Mouse (Mus musculus) embryo, embryonic 11.5 days (tissue): ENCODE measurements around the gene Sfxn5.

Experiments
- DNase-seq: peaks from one replicate; pipeline ENCODE4 v3.0.0-alpha.2; 2012; ENCODE audit warnings: low read depth, low spot score

The Sfxn5 gene

DNA sequence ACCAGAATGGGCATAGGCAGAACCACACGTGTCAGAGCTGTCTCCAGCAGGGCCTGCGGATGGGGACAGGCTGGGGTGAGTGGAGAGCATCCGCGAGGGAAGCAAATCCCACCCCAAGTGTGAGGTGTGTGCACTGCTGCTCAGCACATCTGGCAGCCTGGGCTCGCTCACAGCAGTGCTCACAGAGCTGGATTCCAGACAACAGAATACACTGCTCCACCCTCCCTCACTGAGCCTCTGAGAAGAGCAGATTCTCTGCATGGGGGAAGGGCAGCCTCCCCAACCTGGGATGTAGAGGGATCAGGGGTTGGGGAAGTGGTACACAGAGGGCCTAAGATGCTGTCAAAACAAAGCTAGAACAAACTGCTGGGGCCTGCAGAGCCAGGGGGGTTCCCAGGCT, 98.4 kb downstream of the Sfxn5 start:
- DNase-seq, result no peak

DNA sequence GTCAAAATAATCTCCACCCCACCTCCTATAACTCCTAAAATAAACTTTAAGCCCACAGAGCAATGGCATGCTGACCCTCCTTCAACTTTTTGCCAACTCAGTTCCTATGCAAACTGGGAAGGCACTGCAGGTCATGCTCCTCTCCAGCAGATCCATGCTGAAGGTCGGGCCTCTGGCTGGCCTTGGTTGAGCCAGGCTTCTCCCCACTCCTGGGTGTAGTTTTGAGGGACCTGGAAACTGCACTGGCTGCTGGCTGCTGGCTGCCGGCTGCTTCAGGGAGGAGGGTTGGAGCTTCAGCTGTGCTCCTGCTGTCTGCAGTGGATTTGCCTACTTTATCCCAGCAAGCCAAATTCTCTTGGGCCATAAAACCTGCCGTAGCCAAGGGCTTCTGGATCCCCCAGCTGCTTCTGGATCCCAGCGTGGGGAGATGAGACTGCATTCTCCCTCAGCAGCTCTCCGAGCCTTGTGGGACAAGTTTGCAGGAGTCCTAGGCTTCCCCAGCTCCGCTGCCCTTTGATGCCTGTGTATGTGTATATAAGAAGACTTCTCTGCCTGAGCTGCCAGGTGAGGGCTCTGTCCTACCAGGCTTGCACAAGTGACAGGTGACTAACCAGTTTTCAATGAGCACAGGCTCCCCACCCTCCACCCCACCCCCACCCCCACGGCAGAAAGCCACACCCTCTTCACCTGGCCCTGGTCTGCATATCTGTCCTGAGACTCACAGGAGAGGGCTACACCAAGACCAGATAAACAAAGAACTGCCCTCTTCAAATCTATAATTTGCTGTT, 100.2 kb downstream of the Sfxn5 start:
- DNase-seq, result no peak

DNA sequence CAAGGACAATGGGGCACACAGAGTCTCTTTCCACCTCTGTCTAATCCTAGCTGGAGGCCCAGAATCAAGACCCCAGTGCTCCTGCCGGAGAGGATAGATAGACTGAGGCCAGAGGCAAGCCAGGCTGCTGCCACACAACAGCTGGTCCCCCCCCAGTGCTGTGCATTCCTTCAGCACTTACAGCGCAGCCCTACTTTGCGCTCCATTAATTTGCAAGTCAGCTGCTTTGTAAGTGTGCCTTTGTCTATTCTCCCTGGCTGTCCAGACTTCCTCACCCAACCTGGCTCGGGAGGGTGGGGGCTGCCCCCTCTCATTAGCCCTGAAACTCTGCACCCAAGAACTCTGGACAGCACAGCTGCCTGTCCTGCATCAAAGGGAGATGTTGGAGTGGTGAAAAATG, 101.2 kb downstream of the Sfxn5 start:
- no peak for DNase-seq

DNA sequence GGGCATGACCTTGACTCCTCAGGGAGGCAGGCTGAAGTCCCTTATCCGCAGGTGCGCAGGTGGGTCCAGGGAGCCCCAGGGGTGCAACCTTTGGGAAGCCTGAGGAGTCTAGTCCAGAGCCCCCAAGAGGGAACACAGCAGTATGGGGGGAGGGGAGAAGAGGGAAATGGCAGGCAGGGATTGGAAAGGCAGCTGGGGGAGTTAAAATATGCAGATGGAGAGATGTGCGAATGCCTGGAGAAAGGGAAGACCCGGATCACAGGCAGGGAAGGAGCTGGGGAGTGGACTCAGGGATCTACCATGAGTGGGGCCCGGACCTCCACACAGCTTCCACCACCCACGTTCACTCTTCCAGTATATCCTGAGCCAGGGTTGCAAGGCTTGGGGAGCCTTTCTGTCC, 101.8 kb downstream of the Sfxn5 start:
- no peak for DNase-seq

DNA sequence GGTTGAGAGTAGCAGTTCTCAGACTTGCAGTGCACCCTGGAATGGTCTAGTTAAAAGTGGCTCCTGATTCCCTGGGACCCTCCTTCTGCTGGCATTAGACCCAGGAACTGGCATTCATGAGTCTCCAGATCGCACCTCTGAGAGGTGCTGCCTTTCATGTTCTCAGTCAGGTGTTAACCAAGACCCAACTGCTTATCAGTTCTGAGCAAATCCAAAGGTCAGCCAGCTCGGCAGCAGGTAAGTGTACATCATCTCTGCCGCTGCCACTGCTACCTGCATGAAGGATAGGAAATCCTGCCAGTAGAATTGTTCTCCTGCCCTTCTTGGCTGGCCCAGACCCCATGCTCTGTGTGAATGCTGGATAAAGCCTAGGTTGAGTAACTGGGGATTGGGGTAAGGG, 102.5 kb downstream of the Sfxn5 start:
- DNase-seq, result no peak

DNA sequence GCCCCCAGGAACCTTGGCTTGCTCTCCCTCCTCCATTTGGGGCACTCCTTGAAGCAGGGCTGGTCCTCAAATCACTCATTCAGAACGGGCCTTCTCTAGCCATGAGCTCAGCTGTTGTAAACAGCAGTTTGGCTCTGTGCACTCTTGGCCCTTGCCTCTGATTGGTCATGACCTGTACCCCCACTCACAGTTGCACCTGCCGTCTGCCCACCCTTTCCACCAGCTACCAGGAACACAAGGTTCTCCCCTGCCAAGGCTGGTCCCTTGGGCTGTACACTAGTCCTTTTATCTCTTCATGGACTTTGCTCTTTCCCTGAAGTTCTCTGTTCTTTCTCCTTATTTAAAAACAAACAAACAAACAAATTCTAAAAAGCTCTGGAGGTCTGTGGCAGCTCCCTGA, 105.7 kb downstream of the Sfxn5 start:
- no peak for DNase-seq

DNA sequence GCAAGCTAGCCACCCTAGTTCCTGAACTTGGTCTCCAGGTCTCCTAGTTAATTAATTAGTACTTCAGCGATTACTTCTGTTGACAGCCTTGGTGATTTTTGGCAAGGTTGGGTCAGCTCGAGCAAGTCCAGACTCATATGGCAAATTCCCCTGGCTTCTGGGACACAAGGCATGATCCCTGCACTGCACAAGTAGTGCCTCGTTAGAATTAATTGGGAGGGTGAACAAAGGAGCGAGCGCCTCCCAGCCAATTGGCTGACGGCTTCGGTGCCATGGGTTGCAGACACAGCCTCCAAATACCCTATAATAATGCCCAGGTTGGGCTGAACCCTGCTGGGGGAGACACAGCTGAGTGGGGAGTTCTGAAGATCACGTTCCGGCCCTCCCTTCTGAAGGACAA, 106.7 kb downstream of the Sfxn5 start:
- no peak for DNase-seq

DNA sequence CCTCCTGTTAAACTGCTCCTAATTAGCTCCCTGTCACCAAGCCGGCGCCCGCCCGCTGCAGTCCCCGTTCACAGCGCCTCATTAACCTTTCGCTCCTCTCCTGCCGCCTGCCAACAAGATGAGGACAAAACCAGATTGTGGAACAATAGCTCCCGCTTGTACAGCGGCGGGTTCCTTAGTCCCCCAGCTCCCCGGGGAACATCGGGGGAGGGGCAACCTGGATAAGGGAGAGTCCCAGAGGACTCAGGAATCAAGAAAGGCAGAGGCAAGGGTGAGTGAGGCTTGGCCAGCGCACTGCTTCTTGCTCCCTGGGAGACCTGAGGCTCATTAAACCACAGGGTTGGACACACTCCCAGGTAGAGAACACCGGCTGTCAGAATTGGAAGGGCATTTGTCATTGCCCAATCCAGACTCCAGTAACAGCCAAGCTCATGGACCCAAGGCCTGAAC, 108.8 kb downstream of the Sfxn5 start:
- DNase-seq, result no peak

DNA sequence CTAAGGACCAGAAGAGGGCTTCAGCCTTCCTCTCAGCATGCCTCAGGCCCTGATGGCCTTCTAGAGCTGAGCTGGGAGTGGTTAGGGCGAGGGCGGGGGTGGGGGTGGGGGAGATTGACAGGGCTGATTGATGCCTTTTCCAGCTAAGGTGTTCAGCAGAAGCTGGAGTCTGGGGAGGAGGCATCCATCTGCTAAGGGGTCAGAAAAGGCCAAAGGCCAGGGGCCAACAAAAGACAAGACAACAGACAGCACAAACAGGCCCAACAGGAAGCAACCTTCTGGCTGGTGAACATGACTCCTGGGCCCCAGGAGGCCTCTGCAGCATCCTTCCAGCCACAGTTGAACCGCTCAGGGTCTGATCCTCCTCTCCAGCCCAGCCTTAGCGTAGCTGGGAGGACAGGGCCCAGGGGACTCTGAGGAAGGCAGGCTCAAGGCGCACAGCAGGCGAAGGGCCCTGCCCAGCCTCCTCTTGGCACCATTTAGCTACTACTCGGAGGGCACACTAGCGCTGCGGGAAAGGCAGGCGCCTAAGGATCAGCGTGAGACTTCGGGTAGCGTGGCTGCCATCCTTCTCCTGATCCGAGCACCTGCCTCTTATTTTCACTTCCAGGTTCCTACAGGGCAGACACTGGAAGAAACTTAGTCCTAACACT, 109.6 kb downstream of the Sfxn5 start:
- DNase-seq, result no peak

DNA sequence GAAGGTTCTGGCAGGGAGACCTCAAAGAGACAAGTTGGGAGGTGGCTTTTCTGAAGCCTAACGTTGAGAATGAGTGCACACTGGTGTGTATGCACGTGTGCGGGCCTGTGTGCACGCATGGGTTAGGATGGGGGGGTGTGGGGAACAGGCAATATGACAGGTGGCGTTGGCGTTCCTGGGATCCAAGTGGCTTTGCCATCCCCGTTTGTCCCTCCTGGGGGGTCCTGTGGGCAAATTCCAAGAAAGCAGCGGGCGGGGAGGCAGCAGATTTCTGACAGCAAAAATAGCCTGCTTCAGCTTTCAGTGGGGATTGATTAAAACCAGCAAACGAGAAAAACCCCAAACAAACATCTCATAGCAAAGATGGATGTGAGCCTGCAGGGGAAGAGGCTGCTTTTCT, 110.7 kb downstream of the Sfxn5 start:
- DNase-seq, result no peak

DNA sequence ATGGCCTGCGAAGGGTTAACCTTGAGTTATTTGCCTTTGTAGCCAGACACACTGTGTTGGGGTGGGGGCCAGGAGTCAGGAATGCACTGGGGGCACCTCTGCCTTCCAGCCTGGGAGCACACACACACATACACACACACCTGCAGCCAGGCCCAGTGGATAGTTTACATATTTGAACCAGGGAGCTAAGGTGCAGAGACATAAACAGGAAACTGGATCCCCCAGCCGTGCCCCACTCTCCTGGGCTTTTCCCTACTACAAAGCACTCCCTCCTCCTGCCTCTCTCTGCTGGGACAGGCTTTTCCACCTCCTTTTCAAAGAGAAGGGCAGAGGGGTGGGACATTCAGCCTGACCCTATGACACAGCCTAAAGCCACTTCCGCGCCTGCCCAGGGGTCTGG, 112.3 kb downstream of the Sfxn5 start:
- no peak for DNase-seq

DNA sequence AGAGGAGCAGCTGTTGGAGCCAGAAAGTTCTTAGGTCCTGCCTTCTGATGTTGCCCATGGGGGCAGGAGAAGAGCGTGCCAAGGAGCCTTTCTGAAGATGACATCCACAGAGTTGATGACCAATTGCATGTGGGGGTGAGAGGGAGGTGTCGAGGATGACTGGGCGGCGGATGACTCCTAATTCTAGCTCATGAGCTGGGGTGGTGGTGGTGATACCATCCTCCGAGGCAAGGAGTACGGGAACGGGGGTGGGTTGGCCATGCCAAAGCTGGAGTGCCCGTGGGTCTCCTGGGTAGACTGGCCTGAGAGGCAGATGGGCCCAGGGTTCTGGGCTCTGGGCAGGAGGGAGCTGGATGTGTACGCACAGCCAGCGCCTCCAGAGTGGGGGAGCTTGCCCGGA, 113.5 kb downstream of the Sfxn5 start:
- no peak for DNase-seq

DNA sequence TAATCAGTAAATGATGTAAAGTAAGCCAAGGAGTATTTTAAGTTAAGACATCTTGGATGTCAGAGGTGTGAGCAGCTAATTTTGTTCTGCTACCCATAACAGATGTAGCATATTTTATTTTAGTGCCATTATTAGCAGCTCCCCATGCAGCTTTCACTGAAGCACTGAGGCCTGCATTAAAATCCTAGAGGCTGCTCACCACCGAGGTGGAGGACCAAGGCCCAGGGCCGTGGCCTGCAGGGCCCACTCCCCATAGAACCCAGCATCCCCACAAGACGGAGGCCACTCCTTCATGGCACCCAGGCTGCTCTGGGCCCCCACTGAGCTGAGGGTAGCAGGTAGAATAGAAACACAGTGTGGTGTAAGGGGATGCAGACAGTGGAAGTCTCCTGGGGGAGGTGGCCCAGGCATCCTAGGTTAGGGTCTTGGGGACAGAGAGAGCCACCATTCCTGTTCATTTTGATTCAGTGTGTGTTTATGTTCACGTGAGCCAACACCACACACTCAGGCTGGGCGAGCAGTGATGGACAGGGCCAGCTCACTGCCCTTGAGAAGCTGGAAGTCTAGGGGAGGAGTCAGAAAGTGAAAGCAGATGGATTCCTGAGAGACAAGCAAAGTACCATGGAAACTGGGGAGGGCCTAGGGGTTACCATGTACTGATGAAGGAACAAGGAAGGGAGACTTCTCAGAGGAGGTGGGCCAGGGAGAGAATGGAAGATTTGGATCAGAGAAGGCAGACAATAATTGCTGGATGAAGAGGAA, 114.4 kb downstream of the Sfxn5 start:
- DNase-seq, result no peak

DNA sequence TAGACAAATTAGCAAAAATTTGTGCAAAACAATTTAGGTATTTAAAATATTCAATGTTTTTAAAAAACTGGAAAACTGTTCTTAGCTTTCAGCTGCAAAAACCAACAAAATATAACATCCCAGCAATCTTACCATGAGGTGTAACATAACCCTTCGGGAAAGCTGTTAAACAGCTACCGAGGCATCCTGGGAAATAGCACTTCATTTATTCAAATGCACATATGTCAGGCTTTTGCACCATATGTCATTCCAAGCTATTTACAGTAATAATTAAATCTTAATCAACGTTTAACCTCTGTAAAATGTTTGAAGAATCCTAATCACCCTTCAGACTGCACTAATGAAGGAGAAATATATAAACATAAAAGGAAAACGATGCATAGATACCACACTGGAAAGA, 115.0 kb downstream of the Sfxn5 start:
- no peak for DNase-seq

DNA sequence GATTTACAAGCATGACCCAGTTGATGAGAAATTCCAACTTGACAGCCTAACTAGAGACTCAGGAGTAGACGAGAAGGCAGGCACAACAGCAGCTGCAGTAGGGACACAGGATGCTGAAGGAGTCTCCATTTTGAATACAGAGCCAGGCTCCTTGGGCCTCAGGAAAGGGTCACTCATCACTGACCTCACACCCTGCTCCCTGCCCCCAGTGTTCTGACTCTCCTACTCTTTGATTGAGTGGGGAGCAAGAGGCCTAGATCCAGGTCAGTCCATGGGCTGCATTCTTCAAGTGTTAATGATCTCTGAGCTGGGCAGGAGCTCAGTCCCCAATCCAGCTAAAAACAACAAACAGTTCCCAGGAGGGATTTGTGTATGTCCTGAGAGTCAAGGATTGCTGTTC, 122.5 kb downstream of the Sfxn5 start:
- no peak for DNase-seq

DNA sequence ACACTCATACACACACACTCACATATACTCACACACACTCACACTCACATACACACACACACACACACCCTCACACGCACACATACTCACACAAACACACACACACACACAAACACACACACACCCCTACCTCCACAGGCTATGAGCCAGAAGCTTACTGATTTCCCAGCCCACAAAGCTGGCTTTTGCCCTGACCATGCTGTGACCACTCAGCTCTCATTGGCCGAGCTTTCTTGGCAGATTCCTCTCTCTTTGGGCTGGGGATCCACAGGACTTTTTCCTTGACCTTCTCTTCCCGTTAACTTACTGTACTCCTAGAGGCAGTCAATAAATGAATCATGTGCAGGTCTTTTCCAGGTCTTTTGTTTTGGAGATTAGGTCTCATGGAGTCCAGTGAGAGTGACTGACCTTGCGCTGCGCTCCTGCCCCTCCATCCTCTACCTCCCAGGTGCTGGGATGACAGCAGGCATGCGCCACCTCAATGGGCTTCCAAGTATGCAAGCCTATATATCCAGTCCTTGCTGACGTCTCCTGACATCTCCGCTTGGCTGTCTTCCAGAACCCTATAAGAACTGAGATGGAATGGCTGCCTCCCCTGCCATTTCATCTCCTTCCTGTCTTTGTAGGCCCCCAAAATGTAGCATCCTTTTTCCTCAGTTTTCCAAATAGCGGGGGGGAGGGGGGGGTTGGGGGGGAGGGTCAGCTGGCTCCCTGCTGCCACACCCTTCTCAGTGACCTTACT, 123.8 kb downstream of the Sfxn5 start:
- DNase-seq, result no peak

DNA sequence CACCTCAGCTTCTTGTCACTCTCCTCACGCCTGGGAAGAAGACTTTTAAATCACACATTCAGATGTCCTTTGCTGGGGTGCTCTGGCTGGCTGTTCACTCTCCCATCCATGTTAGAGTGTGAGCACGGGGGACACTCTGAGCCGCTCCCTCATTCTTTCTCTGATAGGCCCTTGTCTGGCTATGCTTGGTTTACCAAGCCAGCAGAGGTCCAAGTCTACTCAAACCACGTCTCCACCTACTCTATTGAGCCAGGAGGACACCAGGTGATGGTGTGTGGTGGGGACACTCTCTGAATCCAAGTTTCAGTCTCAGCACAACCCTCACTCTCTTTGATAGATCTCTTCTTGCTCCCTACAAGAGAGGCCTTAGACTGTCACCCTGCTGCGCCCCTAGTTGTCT, 125.9 kb downstream of the Sfxn5 start:
- DNase-seq, result no peak

DNA sequence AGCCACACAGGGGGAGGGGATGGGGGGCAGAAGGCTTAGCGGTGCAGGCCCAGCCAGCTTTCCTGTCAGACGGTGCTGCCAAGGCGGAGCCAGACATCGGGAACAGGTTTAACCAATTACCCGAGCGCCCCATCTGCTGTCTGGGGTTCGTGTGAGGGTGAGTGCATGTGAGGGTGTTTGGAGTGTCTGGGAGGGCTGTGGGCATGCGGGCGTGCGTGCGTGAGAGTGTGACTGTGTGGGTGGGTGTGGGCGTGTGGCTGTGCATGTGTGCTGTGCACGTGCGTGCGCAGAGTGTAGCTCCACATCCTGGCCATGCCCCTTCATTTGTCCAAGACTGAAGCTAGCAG, 126.3 kb downstream of the Sfxn5 start:
- no peak for DNase-seq

DNA sequence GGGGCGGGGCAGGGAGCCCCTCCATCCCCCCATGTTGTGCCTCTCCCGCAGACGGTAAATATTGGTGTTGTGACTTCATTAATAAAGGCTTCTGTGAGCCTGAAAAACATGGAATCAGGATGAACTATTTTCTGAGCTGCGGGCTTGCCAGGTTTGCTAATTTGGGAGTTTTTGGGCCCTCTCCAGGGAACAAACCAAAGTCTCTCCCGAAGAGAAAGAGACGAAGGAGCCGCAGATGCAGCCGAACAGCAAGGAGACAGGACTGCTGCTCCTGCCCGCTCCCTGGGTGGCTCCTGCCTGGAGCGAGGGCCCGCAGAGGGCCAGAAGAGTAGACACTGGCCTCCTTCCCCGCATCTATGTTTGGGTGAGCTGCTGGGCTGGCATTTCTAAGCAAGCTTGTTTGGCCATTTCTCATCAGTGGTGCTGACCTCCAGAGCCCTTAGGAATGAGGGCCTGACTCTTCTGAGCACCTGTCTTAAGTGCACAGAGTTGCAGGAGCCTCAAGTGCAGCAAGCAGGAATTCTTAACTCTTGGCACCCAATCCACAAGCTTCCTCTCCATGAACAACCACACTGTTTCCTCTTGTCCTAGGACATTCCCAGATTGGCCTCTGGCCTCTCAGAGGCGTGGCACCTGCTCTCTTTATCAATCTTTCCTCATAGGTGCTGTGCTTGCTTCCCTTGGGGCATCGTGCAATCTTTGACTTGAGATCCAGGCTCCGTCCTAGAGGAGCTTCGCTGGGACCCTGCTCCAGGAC, 126.9 kb downstream of the Sfxn5 start:
- no peak for DNase-seq

DNA sequence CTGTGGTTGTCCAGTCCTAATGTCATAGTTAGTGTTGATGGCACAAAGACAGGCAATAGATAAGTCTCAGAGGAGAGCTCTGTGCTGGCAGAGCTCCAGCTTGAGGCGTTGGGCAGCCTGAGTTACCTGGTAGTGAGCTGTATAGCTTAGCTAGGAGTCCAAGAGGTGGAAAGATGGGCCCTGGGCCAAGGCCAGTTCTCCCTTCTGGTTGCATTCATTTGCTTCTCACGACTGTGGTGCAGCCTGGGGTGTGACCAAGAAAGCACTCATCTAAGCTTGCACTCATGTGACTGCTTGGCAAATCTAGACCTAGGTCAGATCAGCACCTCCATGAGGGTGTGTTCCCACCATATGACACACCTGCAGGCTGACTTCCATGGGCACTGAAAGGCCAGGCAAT, 135.3 kb downstream of the Sfxn5 start:
- DNase-seq, result no peak
